Mouse (Mus musculus): Measurements from ENCODE around the gene Vmn2r53. TPM values are rescaled to one million over a fixed set of nuclear protein-coding genes. Genes with fewer than 3 reads are reported as not detected.
"Not testable (repeated sequence)": the region's sequence is repeated elsewhere in the genome, so short reads cannot be mapped to it uniquely, and the experiment has no call there.

Gene Vmn2r53
- polyA plus RNA-seq (2015; fragmentation: Nextera tagmentation; extraction: Ambion mirVana) = 0.01 TPM in 1 of 2 replicates, not detected in the other

DNA sequence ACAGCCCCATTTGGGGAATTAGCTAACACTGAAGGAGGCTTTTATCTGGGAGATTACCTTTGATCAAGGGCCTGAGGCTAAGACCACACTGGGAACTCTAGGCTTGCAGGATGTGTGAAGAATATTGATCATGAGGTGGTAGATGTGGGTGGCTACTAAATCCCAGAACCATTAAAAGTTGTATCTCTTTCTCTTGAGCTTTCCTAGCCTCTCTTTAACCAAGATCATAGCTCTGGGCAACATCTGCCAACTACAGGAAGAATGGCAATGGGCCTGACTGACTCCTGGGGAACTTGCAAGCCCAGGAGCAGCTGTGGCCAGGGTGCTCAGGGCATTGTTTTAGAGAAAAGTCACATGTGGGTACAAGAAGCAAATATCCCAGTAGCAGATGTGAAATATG is at the start of gene Vmn2r53:
TSS of gene Vmn2r53 (minus strand) at position 101 of the 400 bp plus-strand sequence.
- peaks cover 17% of the 10 kb centered on the region for H3K9me3 ChIP-seq
- no peak for ATAC-seq (ENCODE audit: low FRiP score, low read depth)
- H3K27me3 ChIP-seq = no peaks in the 10 kb centered on the region
- H3K4me3 ChIP-seq = no peak within 1 kb of the TSS
- H3K27ac ChIP-seq = no peak within 1 kb of the TSS
- no peaks in the 10 kb centered on the region for H3K4me1 ChIP-seq
- no peaks in the 10 kb centered on the region for H3K36me3 ChIP-seq
- H3K4me2 ChIP-seq (replicated peaks) = no peak within 1 kb of the TSS
- no peak within 1 kb of the TSS for H3K9ac ChIP-seq

GRCm38 (mm10) chr7:12640219-12640618 is 31.6 kb upstream of the Vmn2r53 start, which contains the start of gene Vmn2r54:
Gene Vmn2r54 (minus strand): TSS chr7:12640319.
- H3K27ac ChIP-seq; ATAC-seq (ENCODE audit: low FRiP score, low read depth); H3K4me3 ChIP-seq; H3K36me3 ChIP-seq; H3K27me3 ChIP-seq; H3K9ac ChIP-seq; H3K4me1 ChIP-seq; H3K4me2 ChIP-seq (replicated peaks); H3K9me3 ChIP-seq: not testable (repeated sequence)
- WGBS = 77% methylated on average over 3 of the region's 4 CpGs

Other genes with a start within 250 kb of the Vmn2r53 start
- gene Vmn1r84, start 239.5 kb downstream of the Vmn2r53 start, polyA plus RNA-seq (2015; fragmentation: Nextera tagmentation; extraction: Ambion mirVana) = 0.04 and 0.05 TPM in 2 replicates
- gene Zfp551, start 186.0 kb downstream of the Vmn2r53 start, polyA plus RNA-seq (2015; fragmentation: Nextera tagmentation; extraction: Ambion mirVana) = 5.5 and 6.3 TPM in 2 replicates
- gene Zfp606, start 130.5 kb downstream of the Vmn2r53 start, polyA plus RNA-seq (2015; fragmentation: Nextera tagmentation; extraction: Ambion mirVana) = 26.0 and 29.8 TPM in 2 replicates
- not detected in 2 replicates for gene 2900092C05Rik, start 96.3 kb downstream of the Vmn2r53 start, polyA plus RNA-seq (2015; fragmentation: Nextera tagmentation; extraction: Ambion mirVana)
- gene Vmn2r54, start 31.5 kb upstream of the Vmn2r53 start, polyA plus RNA-seq (2015; fragmentation: Nextera tagmentation; extraction: Ambion mirVana) = not detected in 2 replicates
- gene Vmn2r55, start 76.2 kb upstream of the Vmn2r53 start, polyA plus RNA-seq (2015; fragmentation: Nextera tagmentation; extraction: Ambion mirVana) = not detected in 2 replicates
- gene Vmn2r56, start 126.2 kb upstream of the Vmn2r53 start, polyA plus RNA-seq (2015; fragmentation: Nextera tagmentation; extraction: Ambion mirVana) = not detected in 2 replicates
- gene Zscan18, start 194.8 kb upstream of the Vmn2r53 start, polyA plus RNA-seq (2015; fragmentation: Nextera tagmentation; extraction: Ambion mirVana) = 13.2 and 14.4 TPM in 2 replicates
- 17.5 TPM in 2 replicates for gene Zfp329, start 210.1 kb upstream of the Vmn2r53 start, polyA plus RNA-seq (2015; fragmentation: Nextera tagmentation; extraction: Ambion mirVana)
- 38.8 and 43.6 TPM in 2 replicates for gene Zfp110, start 226.0 kb upstream of the Vmn2r53 start, polyA plus RNA-seq (2015; fragmentation: Nextera tagmentation; extraction: Ambion mirVana)

Data from limb, embryonic 13.5 days (tissue).